Mouse (Mus musculus) embryo, embryonic 10.5 days (tissue): ENCODE results near the gene Klk9.

Source experiments
- DNase-seq: peaks from one replicate; pipeline ENCODE4 v3.0.0-alpha.2; 2015; ENCODE audit warnings: low spot score

Gene Klk9

GRCm38 (mm10) chr7:43791591-43791990 lies at the start of gene Klk9:
TSS of gene Klk9 (plus strand) at chr7:43791891.
- no peak for DNase-seq

GRCm38 (mm10) chr7:43747788-43748187 lies 43.9 kb upstream of the Klk9 start:
- no peak for DNase-seq

- DNase-seq: no peak
Observed at GRCm38 (mm10) chr7:43752806-43753205, 38.9 kb upstream of the Klk9 start.

DNA sequence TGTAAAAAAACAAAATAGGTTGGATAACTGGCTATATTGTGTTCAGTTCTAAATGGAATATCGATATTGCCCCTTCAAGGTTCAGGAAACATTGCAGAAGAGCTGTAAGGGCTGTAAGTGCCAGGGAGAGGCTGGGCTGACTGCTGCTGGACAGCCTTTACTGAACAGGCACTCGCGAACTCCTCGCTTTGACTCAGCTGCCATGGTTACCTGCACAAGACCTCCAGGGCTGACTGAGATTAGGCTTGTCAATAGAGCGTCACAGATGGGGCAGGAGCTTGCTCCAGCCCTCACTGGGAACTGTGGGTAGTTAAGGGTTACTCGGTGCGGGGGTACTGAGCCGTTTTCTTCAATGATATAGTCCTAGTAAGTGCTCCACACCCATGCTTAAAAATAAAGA lies 25.2 kb upstream of the Klk9 start:
- no peak for DNase-seq

GRCm38 (mm10) chr7:43768597-43768996 lies 23.1 kb upstream of the Klk9 start, which contains the start of gene Klk12:
TSS of gene Klk12 (plus strand) at chr7:43768897.
- DNase-seq: no peak

- no peak for DNase-seq
Observed at GRCm38 (mm10) chr7:43769636-43770035, 22.1 kb upstream of the Klk9 start.

GRCm38 (mm10) chr7:43770701-43771100 lies 21.0 kb upstream of the Klk9 start:
- no peak for DNase-seq

GRCm38 (mm10) chr7:43771916-43772315 lies 19.8 kb upstream of the Klk9 start:
- no peak for DNase-seq

DNA sequence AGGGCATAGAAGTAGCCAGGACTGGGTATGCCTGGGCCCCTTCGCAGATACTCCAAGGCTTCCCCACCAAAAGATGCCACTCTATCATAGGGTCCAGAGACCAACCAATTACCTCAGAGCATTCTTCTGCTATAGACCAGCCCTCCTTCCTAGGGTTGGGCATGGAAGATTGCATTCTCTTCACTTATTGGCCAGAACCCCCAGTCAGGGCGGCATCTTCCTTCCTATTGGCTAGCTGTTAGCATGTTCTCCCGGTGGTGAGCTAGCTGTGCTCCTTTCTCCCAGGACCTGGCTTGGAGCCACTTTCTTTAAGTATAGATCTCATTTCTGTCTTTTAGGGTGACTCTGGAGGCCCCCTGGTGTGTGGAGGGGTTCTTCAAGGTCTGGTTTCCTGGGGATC lies 18.8 kb upstream of the Klk9 start:
- DNase-seq: no peak

DNA sequence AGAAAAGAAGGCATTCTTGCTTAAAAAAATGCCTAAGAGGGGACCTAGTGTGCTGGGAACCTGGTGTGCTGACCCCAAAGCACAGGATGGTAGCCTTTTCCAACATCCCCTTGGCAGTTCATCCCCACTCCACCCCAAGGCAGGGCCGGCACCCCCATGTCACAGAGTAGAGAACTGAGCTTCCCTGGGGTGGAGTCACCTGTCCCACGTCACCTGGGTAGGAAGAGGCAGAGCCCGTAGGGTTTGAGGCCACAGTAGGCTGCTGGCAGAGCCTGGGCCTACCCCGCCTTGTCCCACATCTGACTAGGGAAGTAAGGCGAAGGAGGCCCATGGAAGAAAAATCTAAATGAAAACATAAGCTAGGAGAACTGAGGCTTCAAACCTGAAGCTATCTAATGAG lies 17.3 kb upstream of the Klk9 start, which contains the start of gene Klk11:
Klk11 (plus strand) TSS at position 241 of the 400 bp plus-strand sequence.
- no peak for DNase-seq

GRCm38 (mm10) chr7:43774802-43775201 lies 16.9 kb upstream of the Klk9 start:
- no peak for DNase-seq

GRCm38 (mm10) chr7:43775311-43776057 lies 16.2 kb upstream of the Klk9 start:
- DNase-seq: no peak

DNA sequence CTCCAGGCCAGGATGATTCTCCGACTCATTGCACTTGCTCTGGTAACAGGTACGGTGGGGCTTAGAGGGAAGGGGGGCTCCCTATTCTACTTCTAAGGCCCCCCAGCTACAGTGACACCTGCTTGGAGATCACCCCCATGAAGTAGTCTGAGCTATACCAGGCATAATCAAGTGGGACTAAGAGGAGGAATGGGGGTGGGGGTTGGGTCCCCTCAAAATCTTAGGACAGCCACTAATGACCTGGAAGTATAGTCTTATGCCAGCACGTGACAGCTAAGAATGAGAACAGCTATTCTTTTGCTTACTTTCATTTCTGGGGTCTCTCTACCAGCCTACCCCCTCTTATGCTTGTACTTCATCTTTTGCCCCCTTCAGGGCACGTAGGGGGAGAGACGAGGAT lies 15.2 kb upstream of the Klk9 start:
- no peak for DNase-seq

- DNase-seq: no peak
Observed at GRCm38 (mm10) chr7:43777423-43777822, 14.3 kb upstream of the Klk9 start.

DNA sequence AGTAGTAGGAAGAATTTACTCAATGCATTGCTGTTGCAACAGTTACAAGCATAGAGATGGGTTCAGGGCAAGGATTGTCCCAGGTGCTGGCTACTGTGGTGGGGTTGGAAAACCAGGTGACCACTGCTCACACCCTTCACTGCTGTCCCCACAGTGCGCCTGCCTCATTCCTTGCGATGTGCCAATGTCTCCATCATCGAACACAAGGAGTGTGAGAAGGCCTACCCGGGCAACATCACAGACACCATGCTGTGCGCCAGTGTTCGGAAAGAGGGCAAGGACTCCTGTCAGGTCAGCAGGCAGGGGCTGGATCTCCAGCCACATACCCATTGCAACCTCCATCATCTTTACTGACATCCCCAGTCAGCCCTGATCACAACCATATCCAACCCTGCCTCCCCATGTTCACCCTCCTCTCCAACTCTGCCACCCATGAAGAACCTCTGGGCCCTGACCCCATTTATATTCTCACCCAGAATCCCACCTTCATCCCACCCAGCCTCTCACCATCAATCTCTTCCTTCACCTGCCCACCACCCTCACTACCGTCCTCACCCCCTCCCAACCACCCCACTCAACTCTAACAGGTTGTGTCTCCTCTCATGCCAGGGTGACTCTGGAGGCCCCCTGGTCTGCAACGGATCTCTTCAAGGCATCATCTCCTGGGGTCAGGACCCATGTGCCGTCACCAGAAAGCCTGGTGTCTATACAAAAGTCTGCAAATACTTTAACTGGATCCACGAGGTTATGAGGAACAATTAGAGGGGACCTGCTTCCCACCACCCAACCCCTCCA lies 13.3 kb upstream of the Klk9 start:
- no peak for DNase-seq

DNA sequence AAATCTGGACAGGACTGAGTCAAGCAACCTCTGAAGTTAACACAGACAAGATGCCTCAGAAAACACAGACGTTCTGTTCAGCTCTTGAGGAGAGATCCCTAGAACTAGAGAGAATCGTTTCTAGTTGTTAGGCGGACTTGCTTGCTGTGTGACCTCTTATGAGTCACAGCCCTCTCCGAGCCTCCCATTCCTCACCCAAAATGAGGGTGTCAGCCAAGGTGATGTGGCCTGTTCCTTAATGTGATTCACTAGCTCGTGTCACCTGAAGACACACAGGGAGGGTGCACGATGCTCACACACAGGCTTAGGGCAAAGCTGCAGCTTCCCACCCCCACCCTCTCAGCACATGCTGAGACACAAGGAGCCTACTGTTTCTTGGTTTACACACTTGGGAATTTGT lies 11.4 kb upstream of the Klk9 start:
- no peak for DNase-seq

DNA sequence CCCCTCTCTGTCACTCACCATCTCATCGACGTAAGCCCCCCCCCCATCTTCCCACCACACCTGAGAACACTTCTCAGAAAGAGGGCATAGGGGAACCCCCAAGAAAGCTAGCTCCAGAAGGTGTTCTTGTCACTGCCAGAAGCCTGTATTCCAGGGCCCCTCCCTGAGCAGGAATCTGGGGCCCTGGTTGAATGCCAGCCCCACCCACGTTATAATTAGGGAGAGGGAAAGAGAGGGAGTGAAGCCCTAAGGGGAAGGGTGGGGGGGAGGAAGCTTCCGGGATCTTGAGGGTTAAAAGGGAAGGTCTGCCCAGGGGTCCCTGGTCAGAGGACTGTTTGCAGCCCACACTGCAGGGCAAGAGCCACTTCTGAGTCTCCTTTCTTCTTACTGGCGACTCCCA lies 10.9 kb upstream of the Klk9 start, which contains the start of gene Klk10:
Klk10 (plus strand) TSS at position 290 of the 400 bp plus-strand sequence.
- DNase-seq: no peak

DNA sequence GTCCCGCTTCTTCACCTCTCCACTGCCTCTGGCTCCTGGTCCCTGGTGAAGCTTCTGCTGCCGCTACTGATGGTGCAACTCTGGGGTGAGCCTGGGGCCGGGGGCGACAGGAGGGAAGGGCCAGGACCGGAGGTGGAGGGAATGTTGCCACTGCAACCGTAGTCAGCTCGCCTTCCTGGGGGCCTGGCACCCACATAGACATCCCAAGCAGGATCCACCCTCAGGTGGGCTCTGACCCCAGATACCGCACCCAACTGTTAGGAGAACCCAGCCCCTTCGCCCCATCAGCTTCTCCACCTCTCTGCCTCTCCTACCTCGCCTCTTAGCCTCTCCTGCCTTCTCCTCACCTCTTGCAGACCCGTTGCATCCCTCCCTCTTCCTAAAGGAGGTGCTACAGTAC lies 10.2 kb upstream of the Klk9 start:
- no peak for DNase-seq

DNA sequence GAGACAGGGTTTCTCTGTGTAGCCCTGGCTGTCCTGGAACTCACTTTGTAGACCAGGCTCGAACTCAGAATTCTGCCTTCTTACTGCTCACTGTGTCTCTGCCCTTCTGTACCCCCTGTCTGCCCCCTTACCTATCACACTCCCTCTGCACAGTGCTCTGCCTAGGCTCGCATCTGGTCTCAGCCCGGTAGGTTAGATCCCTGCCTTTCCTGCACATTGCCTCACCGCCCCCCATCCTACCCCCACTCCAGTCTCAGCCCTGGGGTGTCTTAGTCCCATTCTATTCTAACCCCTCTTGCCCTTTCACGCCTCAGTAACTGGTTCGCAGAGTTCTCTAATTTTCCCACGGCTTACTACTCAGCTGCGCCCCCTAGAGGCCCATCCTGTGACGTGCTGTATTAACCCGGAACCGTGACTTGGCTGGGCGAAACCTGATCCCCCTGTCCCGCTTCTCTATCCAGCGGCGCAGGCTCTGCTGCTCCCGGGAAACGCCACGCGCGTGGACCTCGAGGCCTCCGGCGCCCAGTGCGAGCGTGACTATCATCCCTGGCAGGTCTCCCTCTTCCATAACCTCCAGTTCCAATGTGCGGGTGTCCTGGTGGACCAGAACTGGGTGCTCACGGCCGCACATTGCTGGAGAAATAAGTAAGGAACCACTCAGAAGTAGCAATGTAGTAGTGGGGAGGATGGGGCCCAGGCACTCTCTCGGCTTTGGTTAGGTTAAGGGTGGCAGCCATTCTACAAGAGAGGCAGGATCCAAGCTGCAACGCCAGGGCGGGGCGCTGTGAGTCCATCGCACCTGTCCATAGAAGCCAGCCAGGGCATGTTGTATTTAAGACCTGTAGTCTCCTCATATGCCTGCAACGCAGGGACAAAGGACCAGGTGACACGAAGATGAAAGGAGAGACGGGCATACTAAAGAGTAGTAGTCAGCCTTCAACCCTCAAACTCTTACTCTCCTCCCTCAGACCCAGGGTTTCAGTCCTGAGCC lies 9.1 kb upstream of the Klk9 start:
- DNase-seq: peak; percentile 93

GRCm38 (mm10) chr7:43785286-43785685 lies 6.4 kb upstream of the Klk9 start:
- no peak for DNase-seq

DNA sequence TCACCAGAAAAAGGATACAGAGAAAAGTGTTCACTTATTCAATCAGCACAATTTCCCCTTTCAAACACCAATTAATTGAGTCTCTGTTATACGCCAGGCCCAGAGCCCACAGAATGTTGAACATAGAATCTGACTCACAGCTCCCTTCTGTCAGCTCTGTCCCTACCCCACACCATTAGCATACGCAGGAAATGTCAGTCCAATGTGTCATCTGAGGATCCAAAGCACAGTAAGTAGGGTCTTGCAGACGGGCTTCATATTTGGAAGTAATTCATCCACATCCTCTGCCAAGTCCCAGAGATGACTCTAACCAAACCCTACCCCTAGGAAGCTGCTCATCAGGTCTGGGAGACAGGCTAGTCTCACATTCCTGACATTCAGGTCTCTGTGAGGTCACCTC lies 3.6 kb upstream of the Klk9 start:
- no peak for DNase-seq

- DNase-seq: no peak
Observed at GRCm38 (mm10) chr7:43789295-43789694, 2.4 kb upstream of the Klk9 start.
